In genomic region chr7:19813579-19814122, GRCm38 (mm10) we compare ENCODE assay signal across 36 mouse cellular contexts. TPM values are rescaled to one million over a fixed set of nuclear protein-coding genes. Genes with fewer than 3 reads are reported as not detected.
DNase-seq lines count a peak whose midpoint lies in the region; ATAC-seq and TF ChIP-seq lines count a peak whose summit lies in the region.
"Had no signal": no experiment of that assay in that cellular context is flagged by ENCODE, and none has a peak within 500 bp of the region (broad histone marks: within the 10 kb centered on the region; RNA-seq: fewer than 3 reads in every experiment).

No protein-coding gene starts in this region.

- DNase-seq in spleen, adult 2 months (ENCODE audit: low read depth in 1 of 2, low spot score in 2 of 2) = no peak
- DNase-seq in spleen, postnatal 14 days (ENCODE audit: low spot score in 2 of 2) = no peak
- DNase-seq in MEL (ENCODE audit: low read depth, low spot score) = peak; percentile 83
- DNase-seq: adrenal gland, postnatal 10 days; adrenal gland, postnatal 36 days; cerebellum, adult 18-20 months; cerebellum, adult 9-10 months; cerebellum, postnatal 25 days; gastrocnemius, postnatal 10 days; gastrocnemius, postnatal 36 days; heart, adult 2 months; heart, postnatal 14 days; heart, postnatal 4 days had no signal

- peaks cover 27% of the 10 kb centered on the region for H3K36me3 ChIP-seq in spleen, adult 2 months (ENCODE audit: control insufficient read depth, insufficient read depth, low read length)
- H3K36me3 ChIP-seq in MEL (ENCODE audit: control insufficient read depth in 1 of 2, insufficient read depth in 2 of 2, low read length in 2 of 2) = peaks cover 0 to 14% of the 10 kb centered on the region in 2 experiments; a peak in 2 of 4 replicates
- no peaks in the 10 kb centered on the region for H3K36me3 ChIP-seq in midbrain, embryonic 15.5 days (replicated peaks)
- H3K36me3 ChIP-seq: embryonic facial prominence, embryonic 12.5 days; embryonic facial prominence, embryonic 15.5 days; forebrain, embryonic 10.5 days; heart, embryonic 10.5 days; heart, embryonic 13.5 days had no signal

- no peak overlapping the region for H3K4me3 ChIP-seq in spleen, adult 2 months (ENCODE audit: extremely low read depth, insufficient read depth, insufficient read length)
- no peak overlapping the region for H3K4me3 ChIP-seq in MEL (ENCODE audit: control insufficient read depth in 1 of 2, insufficient read depth in 1 of 2, low read depth in 2 of 2, low read length in 2 of 2)
- H3K4me3 ChIP-seq in midbrain, embryonic 15.5 days = no peak overlapping the region
- H3K4me3 ChIP-seq: embryonic facial prominence, embryonic 12.5 days; embryonic facial prominence, embryonic 15.5 days; erythroblast, embryonic 14.5 days; forebrain, embryonic 10.5 days; forebrain, embryonic 13.5 days; heart, adult 2 months; heart, embryonic 10.5 days; heart, embryonic 13.5 days had no signal

- peak; percentile 75 to 78 for TF ChIP-seq EP300 in MEL (IDR thresholded peaks at IDR 0.05; ENCODE audit: low read depth in 1 of 2, low read length in 2 of 2)

- no peaks in the 10 kb centered on the region for H3K9me3 ChIP-seq in MEL (replicated peaks; ENCODE audit: insufficient read depth, low read length)
- no peaks in the 10 kb centered on the region for H3K9me3 ChIP-seq in midbrain, embryonic 15.5 days
- H3K9me3 ChIP-seq: embryonic facial prominence, embryonic 12.5 days; embryonic facial prominence, embryonic 15.5 days; heart, embryonic 10.5 days; heart, embryonic 13.5 days had no signal

- H3K27me3 ChIP-seq in spleen, adult 2 months (ENCODE audit: control insufficient read depth, insufficient read depth, low read length) = no peaks in the 10 kb centered on the region
- H3K27me3 ChIP-seq in MEL (ENCODE audit: control insufficient read depth in 1 of 2, insufficient read depth in 2 of 2, low read length in 2 of 2) = no peaks in the 10 kb centered on the region
- peaks cover 45% of the 10 kb centered on the region for H3K27me3 ChIP-seq in midbrain, embryonic 15.5 days (replicated peaks)

- no peak for TF ChIP-seq CTCF in spleen, adult 2 months (IDR thresholded peaks at IDR 0.05; ENCODE audit: extremely low read depth, insufficient read depth, insufficient read length, insufficient replicate concordance)
- TF ChIP-seq CTCF in MEL (IDR thresholded peaks at IDR 0.05 in 2 of 3, conservative IDR thresholded peaks at IDR 0.05 in 1 of 3; ENCODE audit: control insufficient read depth in 1 of 3, insufficient read depth in 1 of 3, low read depth in 2 of 3, low read length in 3 of 3, poor library complexity in 1 of 3, severe bottlenecking in 1 of 3) = no peak

- no peaks in the 10 kb centered on the region for H3K79me2 ChIP-seq in MEL (ENCODE audit: control insufficient read depth, insufficient read depth, low read length, poor library complexity)

- no peak for TF ChIP-seq POLR2A in spleen, adult 2 months (IDR thresholded peaks at IDR 0.05; ENCODE audit: low read depth, low read length)
- peak in 1 of 2 experiments; percentile 16; a peak in 1 of 4 replicates for TF ChIP-seq POLR2A in MEL (IDR thresholded peaks at IDR 0.05; ENCODE audit: control insufficient read depth in 1 of 2, insufficient read depth in 1 of 2, low read depth in 1 of 2, low read length in 2 of 2, poor library complexity in 1 of 2)

- TF ChIP-seq RAD21 in MEL (IDR thresholded peaks at IDR 0.05; ENCODE audit: low read depth, low read length) = no peak

- H3K4me2 ChIP-seq in midbrain, embryonic 15.5 days = no peak overlapping the region
- H3K4me2 ChIP-seq: embryonic facial prominence, embryonic 12.5 days; embryonic facial prominence, embryonic 15.5 days; forebrain, embryonic 13.5 days; heart, embryonic 13.5 days; hindbrain, embryonic 14.5 days had no signal

- ATAC-seq in megakaryocyte-erythroid progenitor cell, adult 5-6 weeks (replicated peaks; ENCODE audit: low FRiP score, low TSS enrichment, poor library complexity, severe bottlenecking) = peak; percentile 34; the same call in 1 of the 2 replicates
- no peak for ATAC-seq in erythroblast, adult 5-6 weeks (replicated peaks; ENCODE audit: low FRiP score, poor library complexity, severe bottlenecking)
- no peak for ATAC-seq in erythroid progenitor cell, adult 5-6 weeks (replicated peaks; ENCODE audit: low FRiP score, poor library complexity, severe bottlenecking)
- ATAC-seq in midbrain, embryonic 15.5 days (replicated peaks) = no peak
- ATAC-seq: activated CD4-positive, CD25-positive, alpha-beta regulatory T cell, adult 4 months; CD4-positive, CD25-positive, alpha-beta regulatory T cell, adult 4 months; forebrain, embryonic 13.5 days; forebrain, embryonic 16.5 days; hindbrain, postnatal 0 days had no signal

- WGBS in spleen, adult 2 months = 53% methylated on average over 6 of the region's 6 CpGs
- 81% methylated on average over 6 of the region's 6 CpGs for WGBS in midbrain, embryonic 15.5 days

- H3K4me1 ChIP-seq in spleen, adult 2 months (ENCODE audit: control insufficient read depth, insufficient read depth, insufficient read length) = peaks cover 35% of the 10 kb centered on the region
- peaks cover 20 to 28% of the 10 kb centered on the region in 2 experiments for H3K4me1 ChIP-seq in MEL (ENCODE audit: control insufficient read depth in 1 of 2, insufficient read depth in 2 of 2, low read length in 2 of 2)
- H3K4me1 ChIP-seq in midbrain, embryonic 15.5 days = peaks cover 36% of the 10 kb centered on the region

- peak overlapping the region; percentile 7; the same call in 1 of the 2 replicates for H3K27ac ChIP-seq in spleen, adult 2 months (ENCODE audit: insufficient read depth, low read length)
- peak overlapping the region; percentile 41 for H3K27ac ChIP-seq in MEL (ENCODE audit: control insufficient read depth, low read depth, low read length)
- no peak overlapping the region for H3K27ac ChIP-seq in midbrain, embryonic 15.5 days
- H3K27ac ChIP-seq: embryonic facial prominence, embryonic 12.5 days; embryonic facial prominence, embryonic 15.5 days; forebrain, embryonic 10.5 days; forebrain, embryonic 13.5 days; heart, adult 2 months; heart, embryonic 10.5 days; heart, embryonic 13.5 days; hindbrain, embryonic 14.5 days; hindbrain, postnatal 0 days had no signal

- no peak overlapping the region for H3K9ac ChIP-seq in MEL (ENCODE audit: control insufficient read depth, low read depth, low read length, poor library complexity, severe bottlenecking)
- H3K9ac ChIP-seq in midbrain, embryonic 15.5 days = no peak overlapping the region
- H3K9ac ChIP-seq: embryonic facial prominence, embryonic 12.5 days; embryonic facial prominence, embryonic 15.5 days; forebrain, embryonic 13.5 days; heart, embryonic 13.5 days; hindbrain, embryonic 14.5 days had no signal

RNA-seq across cellular contexts. Expression of gene Bcl3, which starts 8.9 kb away (rescaled TPM):
- polyA plus RNA-seq in spleen, adult 2 months (2012; rRNA removed) = 102 and 149 TPM in 2 replicates
- 1.7 and 2.7 TPM in 2 replicates for total RNA-seq in MEL (2012; rRNA removed)
- 1 to 10 TPM in 1 of 2 experiments, not detected in 1; 6.7 TPM for polyA plus RNA-seq in MEL (2012; ENCODE audit: insufficient read depth in 1 of 2, insufficient read length in 2 of 2, low read depth in 1 of 2, low replicate concordance in 2 of 2, missing spikeins in 1 of 2)
- total RNA-seq in megakaryocyte-erythroid progenitor cell, adult 5-6 weeks (2014; fragmentation: Nextera tagmentation) = 3.3 TPM in 1 of 2 replicates, not detected in the other
- total RNA-seq in megakaryocyte-erythroid progenitor cell, adult 5-6 weeks (2017) = 0.34 TPM in 1 of 2 replicates, not detected in the other
- 14.8 TPM in 1 of 2 replicates, not detected in the other for total RNA-seq in erythroblast, adult 5-6 weeks (2015; ENCODE audit: low replicate concordance)
- 0.84 and 1.5 TPM in 2 replicates for total RNA-seq in erythroblast, adult 5-6 weeks (2017; ENCODE audit: low replicate concordance)
- 15.5 and 21.3 TPM in 2 replicates for total RNA-seq in erythroid progenitor cell, adult 5-6 weeks (2015; ENCODE audit: low replicate concordance)
- total RNA-seq in erythroid progenitor cell, adult 5-6 weeks (2017; ENCODE audit: low replicate concordance) = 0.77 TPM in 1 of 2 replicates, not detected in the other
- 0.89 and 1.7 TPM in 2 replicates for polyA plus RNA-seq in midbrain, embryonic 15.5 days (2015; fragmentation: Nextera tagmentation; extraction: Ambion mirVana)

RNA-seq across cellular contexts. Expression of gene Cblc, which starts 17.0 kb away (rescaled TPM):
- polyA plus RNA-seq in spleen, adult 2 months (2012; rRNA removed) = 1.4 TPM in 2 replicates
- total RNA-seq in MEL (2012; rRNA removed) = not detected in 2 replicates
- polyA plus RNA-seq in MEL (2012; ENCODE audit: insufficient read depth in 1 of 2, insufficient read length in 2 of 2, low read depth in 1 of 2, low replicate concordance in 2 of 2, missing spikeins in 1 of 2) = not detected
- not detected in 2 replicates for total RNA-seq in megakaryocyte-erythroid progenitor cell, adult 5-6 weeks (2014; fragmentation: Nextera tagmentation)
- not detected in 2 replicates for total RNA-seq in megakaryocyte-erythroid progenitor cell, adult 5-6 weeks (2017)
- not detected in 2 replicates for total RNA-seq in erythroblast, adult 5-6 weeks (2015; ENCODE audit: low replicate concordance)
- total RNA-seq in erythroblast, adult 5-6 weeks (2017; ENCODE audit: low replicate concordance) = not detected in 2 replicates
- not detected in 2 replicates for total RNA-seq in erythroid progenitor cell, adult 5-6 weeks (2015; ENCODE audit: low replicate concordance)
- not detected in 2 replicates for total RNA-seq in erythroid progenitor cell, adult 5-6 weeks (2017; ENCODE audit: low replicate concordance)
- polyA plus RNA-seq in midbrain, embryonic 15.5 days (2015; fragmentation: Nextera tagmentation; extraction: Ambion mirVana) = 0.40 and 0.57 TPM in 2 replicates
- total RNA-seq: adrenal gland, postnatal 36 days; common myeloid progenitor, adult 5-6 weeks; gastrocnemius, adult 18-20 months; gastrocnemius, postnatal 36 days; granulocyte monocyte progenitor cell, adult 5-6 weeks; heart, postnatal 14 days; heart, postnatal 4 days; hindbrain, postnatal 0 days had no signal
- polyA plus RNA-seq: activated CD4-positive, CD25-positive, alpha-beta regulatory T cell, adult 4 months; C2C12; CD4-positive, CD25-positive, alpha-beta regulatory T cell, adult 4 months; erythroblast, embryonic 14.5 days; forebrain, embryonic 13.5 days; forebrain, embryonic 16.5 days; hindbrain, embryonic 14.5 days had no signal

RNA-seq across cellular contexts. Expression of gene Gm19345, which starts 38.2 kb away (rescaled TPM):
- polyA plus RNA-seq in spleen, adult 2 months (2012; rRNA removed) = 0.45 TPM in 1 of 2 replicates, not detected in the other
- total RNA-seq in MEL (2012; rRNA removed) = not detected in 2 replicates
- polyA plus RNA-seq in MEL (2012; ENCODE audit: insufficient read depth in 1 of 2, insufficient read length in 2 of 2, low read depth in 1 of 2, low replicate concordance in 2 of 2, missing spikeins in 1 of 2) = not detected
- not detected in 2 replicates for total RNA-seq in megakaryocyte-erythroid progenitor cell, adult 5-6 weeks (2014; fragmentation: Nextera tagmentation)
- total RNA-seq in megakaryocyte-erythroid progenitor cell, adult 5-6 weeks (2017) = not detected in 2 replicates
- total RNA-seq in erythroblast, adult 5-6 weeks (2015; ENCODE audit: low replicate concordance) = not detected in 2 replicates
- not detected in 2 replicates for total RNA-seq in erythroblast, adult 5-6 weeks (2017; ENCODE audit: low replicate concordance)
- not detected in 2 replicates for total RNA-seq in erythroid progenitor cell, adult 5-6 weeks (2015; ENCODE audit: low replicate concordance)
- total RNA-seq in erythroid progenitor cell, adult 5-6 weeks (2017; ENCODE audit: low replicate concordance) = not detected in 2 replicates
- 15.2 and 15.4 TPM in 2 replicates for polyA plus RNA-seq in midbrain, embryonic 15.5 days (2015; fragmentation: Nextera tagmentation; extraction: Ambion mirVana)
- total RNA-seq: adrenal gland, postnatal 10 days; common myeloid progenitor, adult 5-6 weeks; gastrocnemius, adult 18-20 months; gastrocnemius, postnatal 10 days; gastrocnemius, postnatal 36 days; granulocyte monocyte progenitor cell, adult 5-6 weeks; heart, adult 2 months; heart, postnatal 14 days; heart, postnatal 4 days had no signal
- polyA plus RNA-seq: activated CD4-positive, CD25-positive, alpha-beta regulatory T cell, adult 4 months; C2C12; CD4-positive, CD25-positive, alpha-beta regulatory T cell, adult 4 months; erythroblast, embryonic 14.5 days; forebrain, embryonic 10.5 days; heart, adult 2 months; heart, embryonic 10.5 days; heart, embryonic 13.5 days; heart, embryonic 16.5 days had no signal

RNA-seq across cellular contexts. Expression of gene Bcam, which starts 42.8 kb away (rescaled TPM):
- polyA plus RNA-seq in spleen, adult 2 months (2012; rRNA removed) = 30.1 and 39.8 TPM in 2 replicates
- total RNA-seq in MEL (2012; rRNA removed) = 2.6 and 3.2 TPM in 2 replicates
- polyA plus RNA-seq in MEL (2012; ENCODE audit: insufficient read depth in 1 of 2, insufficient read length in 2 of 2, low read depth in 1 of 2, low replicate concordance in 2 of 2, missing spikeins in 1 of 2) = 1 to 10 TPM in 1 of 2 experiments, not detected in 1; 8.1 TPM
- 5.3 TPM in 1 of 2 replicates, not detected in the other for total RNA-seq in megakaryocyte-erythroid progenitor cell, adult 5-6 weeks (2014; fragmentation: Nextera tagmentation)
- 0.08 TPM in 1 of 2 replicates, not detected in the other for total RNA-seq in megakaryocyte-erythroid progenitor cell, adult 5-6 weeks (2017)
- total RNA-seq in erythroblast, adult 5-6 weeks (2015; ENCODE audit: low replicate concordance) = not detected in 2 replicates
- not detected in 2 replicates for total RNA-seq in erythroblast, adult 5-6 weeks (2017; ENCODE audit: low replicate concordance)
- total RNA-seq in erythroid progenitor cell, adult 5-6 weeks (2015; ENCODE audit: low replicate concordance) = not detected in 2 replicates
- total RNA-seq in erythroid progenitor cell, adult 5-6 weeks (2017; ENCODE audit: low replicate concordance) = not detected in 2 replicates
- 12.4 and 13.8 TPM in 2 replicates for polyA plus RNA-seq in midbrain, embryonic 15.5 days (2015; fragmentation: Nextera tagmentation; extraction: Ambion mirVana)
- total RNA-seq: granulocyte monocyte progenitor cell, adult 5-6 weeks had no signal
- polyA plus RNA-seq: erythroblast, embryonic 14.5 days had no signal

RNA-seq across cellular contexts. Expression of gene Ceacam16, which starts 47.4 kb away (rescaled TPM):
- 17.0 and 21.7 TPM in 2 replicates for polyA plus RNA-seq in spleen, adult 2 months (2012; rRNA removed)
- total RNA-seq in MEL (2012; rRNA removed) = 0.12 TPM in 1 of 2 replicates, not detected in the other
- under 1 TPM in 1 of 2 experiments, not detected in 1; 0.18 TPM for polyA plus RNA-seq in MEL (2012; ENCODE audit: insufficient read depth in 1 of 2, insufficient read length in 2 of 2, low read depth in 1 of 2, low replicate concordance in 2 of 2, missing spikeins in 1 of 2)
- not detected in 2 replicates for total RNA-seq in megakaryocyte-erythroid progenitor cell, adult 5-6 weeks (2014; fragmentation: Nextera tagmentation)
- total RNA-seq in megakaryocyte-erythroid progenitor cell, adult 5-6 weeks (2017) = not detected in 2 replicates
- total RNA-seq in erythroblast, adult 5-6 weeks (2015; ENCODE audit: low replicate concordance) = 0.38 TPM in 1 of 2 replicates, not detected in the other
- total RNA-seq in erythroblast, adult 5-6 weeks (2017; ENCODE audit: low replicate concordance) = not detected in 2 replicates
- total RNA-seq in erythroid progenitor cell, adult 5-6 weeks (2015; ENCODE audit: low replicate concordance) = not detected in 2 replicates
- total RNA-seq in erythroid progenitor cell, adult 5-6 weeks (2017; ENCODE audit: low replicate concordance) = not detected in 2 replicates
- 1.1 and 1.2 TPM in 2 replicates for polyA plus RNA-seq in midbrain, embryonic 15.5 days (2015; fragmentation: Nextera tagmentation; extraction: Ambion mirVana)
- total RNA-seq: adrenal gland, postnatal 36 days; common myeloid progenitor, adult 5-6 weeks; gastrocnemius, adult 18-20 months; gastrocnemius, postnatal 10 days; gastrocnemius, postnatal 36 days; granulocyte monocyte progenitor cell, adult 5-6 weeks; hindbrain, postnatal 0 days had no signal
- polyA plus RNA-seq: C2C12; CD4-positive, CD25-positive, alpha-beta regulatory T cell, adult 4 months; embryonic facial prominence, embryonic 12.5 days; embryonic facial prominence, embryonic 15.5 days; erythroblast, embryonic 14.5 days; forebrain, embryonic 10.5 days; forebrain, embryonic 13.5 days; heart, embryonic 10.5 days; heart, embryonic 16.5 days; hindbrain, embryonic 11.5 days; intestine, embryonic 14.5 days had no signal
